Mouse (Mus musculus) intestine, embryonic 14.5 days (tissue): ENCODE data around the gene Gast. TPM values are rescaled to one million over a fixed set of nuclear protein-coding genes. Genes with fewer than 3 reads are reported as not detected.

Experiments
- ATAC-seq: fragments of 200-750 bp; cut with Nextera tagmentation; replicated peaks from 2 replicates; pipeline ENCODE4 v1.8.0; 2017; ENCODE audit warnings: low read depth, moderate number of reproducible peaks, moderate TSS enrichment, moderate library complexity; ENCODE audit not compliant: low FRiP score, low TSS enrichment
- DNase-seq: peaks from one replicate; pipeline ENCODE4 v3.0.0-alpha.2; 2018; ENCODE audit warnings: low spot score
- H3K27ac ChIP-seq: fragments of 300-500 bp; sonication (generic); 2 replicates; pipeline ENCODE4 v1.5.1; 2014; ENCODE audit warnings: low read depth, mild to moderate bottlenecking, control low read depth
- H3K27me3 ChIP-seq: fragments of 300-500 bp; sonication (generic); replicated peaks from 2 replicates; pipeline ENCODE4 v1.6.1; 2014; ENCODE audit warnings: low read length, control low read depth; ENCODE audit not compliant: control insufficient read depth, insufficient read depth
- H3K36me3 ChIP-seq: fragments of 300-500 bp; sonication (generic); 2 replicates; pipeline ENCODE4 v1.6.1; 2014; ENCODE audit warnings: low read length, control low read depth; ENCODE audit not compliant: control insufficient read depth, insufficient read depth
- H3K4me1 ChIP-seq: fragments of 300-500 bp; sonication (generic); replicated peaks from 2 replicates; pipeline ENCODE4 v1.6.1; 2014; ENCODE audit warnings: low read length, control low read depth, mixed read lengths; ENCODE audit not compliant: control insufficient read depth, insufficient read depth
- H3K4me2 ChIP-seq: fragments of 300-500 bp; sonication (generic); 2 replicates; pipeline ENCODE4 v1.6.1; 2014; ENCODE audit warnings: low read length
- H3K4me3 ChIP-seq: fragments of 300-500 bp; sonication (generic); 2 replicates; pipeline ENCODE4 v1.5.1; 2014; ENCODE audit warnings: low read depth, low read length, control low read depth, mixed read lengths
- H3K9ac ChIP-seq: fragments of 300-500 bp; sonication (generic); 2 replicates; pipeline ENCODE4 v1.6.1; 2014; ENCODE audit warnings: mild to moderate bottlenecking, low read length
- H3K9me3 ChIP-seq: fragments of 300-500 bp; sonication (generic); 2 replicates; pipeline ENCODE4 v1.6.1; 2016; ENCODE audit warnings: low read length, control low read depth; ENCODE audit not compliant: control insufficient read depth
- WGBS: fragments of 180-500 bp; shearing (Covaris S2); extraction: QIAGEN DNeasy Blood & Tissue Kit; methylation state at CpG from one replicate; pipeline ENCODE4 v1.1.7; 2014; 5-methylcytosine and 5-hydroxymethylcytosine counted together
- polyA plus RNA-seq: library from polyadenylated mRNA; unstranded; fragments of >200 nt; fragmentation: Nextera tagmentation; extraction: Ambion mirVana; gene quantifications from 2 replicates; pipeline ENCODE4 v1.2.1, GENCODE M21; 2014

Gast gene
- polyA plus RNA-seq: 3.2 TPM in 1 of 2 replicates, not detected in the other

- H3K27ac ChIP-seq: no peak within 1 kb of the TSS
- DNase-seq (no peak), ATAC-seq (no peak)
- H3K4me1 ChIP-seq: peaks cover 7% of the 10 kb centered on the region; the same call in 1 of the 2 replicates
- H3K36me3 ChIP-seq: no peaks in the 10 kb centered on the region
- no peaks in the 10 kb centered on the region for H3K27me3 ChIP-seq
- no peaks in the 10 kb centered on the region for H3K9me3 ChIP-seq
- H3K9ac ChIP-seq: no peak within 1 kb of the TSS
- H3K4me2 ChIP-seq: no peak within 1 kb of the TSS
- H3K4me3 ChIP-seq: no peak within 1 kb of the TSS
- 84% methylated on average over 6 of the region's 6 CpGs for WGBS
Measured at GRCm38 (mm10) chr11:100333944-100334457, at the start of gene Gast. Gene Gast, plus strand, starts transcription at chr11:100334407.

DNA sequence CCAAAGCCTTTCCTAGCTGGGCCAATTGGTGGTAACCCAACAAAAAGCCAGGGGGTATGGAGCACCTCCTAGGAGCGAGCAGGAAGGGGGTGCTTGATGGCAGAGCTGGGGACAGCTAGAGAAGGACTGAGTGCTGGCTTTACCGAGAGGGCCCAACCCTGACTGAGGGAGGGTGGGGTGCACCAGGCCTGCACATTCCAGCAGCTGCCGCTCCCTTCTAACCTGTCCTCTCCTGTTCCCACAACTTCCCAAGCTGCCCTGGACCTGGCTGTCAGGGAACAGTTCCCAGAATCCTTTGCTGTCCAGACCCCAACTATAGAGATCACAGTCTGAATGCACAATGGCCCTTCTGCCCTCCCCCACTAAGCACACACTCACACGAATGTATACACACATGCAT, 49.2 kb upstream of the Gast start:
- no peak for DNase-seq
- H3K27ac ChIP-seq: no peak overlapping the region
- no peaks in the 10 kb centered on the region for H3K9me3 ChIP-seq
- no peak overlapping the region for H3K4me3 ChIP-seq
- WGBS: 80% methylated on average over 4 of the region's 4 CpGs
- no peak overlapping the region for H3K4me2 ChIP-seq
- ATAC-seq: no peak
- peaks cover 2% of the 10 kb centered on the region; the same call in 1 of the 2 replicates for H3K4me1 ChIP-seq
- no peaks in the 10 kb centered on the region for H3K27me3 ChIP-seq
- no peak overlapping the region for H3K9ac ChIP-seq
- no peaks in the 10 kb centered on the region for H3K36me3 ChIP-seq

DNA sequence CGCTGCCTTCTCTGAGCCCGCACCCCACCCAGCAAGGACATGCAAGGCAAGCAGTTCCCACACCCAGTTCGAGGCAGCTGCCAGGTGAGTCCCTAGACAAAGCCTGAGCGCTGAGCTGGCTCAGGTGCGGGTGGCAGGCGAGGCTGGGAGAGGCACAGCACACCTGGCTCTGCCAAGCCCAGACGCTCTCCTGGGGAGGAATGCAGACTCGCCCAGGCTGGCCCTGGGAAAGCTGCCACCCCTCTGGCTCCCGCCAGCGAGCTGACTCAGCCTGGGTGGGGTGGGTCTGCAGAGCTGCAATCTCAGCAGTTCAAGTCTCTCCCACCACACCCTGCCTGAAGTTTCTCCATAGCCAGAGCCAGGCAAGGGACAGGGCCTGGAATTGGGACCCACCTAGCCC, 47.2 kb upstream of the Gast start:
- Histone ChIP-seq H3K4me1 (peaks cover 10% of the 10 kb centered on the region), H3K4me3 (no peak overlapping the region), H3K9ac (no peak overlapping the region), H3K36me3 (no peaks in the 10 kb centered on the region), H3K9me3 (no peaks in the 10 kb centered on the region), H3K27ac (peak overlapping the region; percentile 19; the same call in 1 of the 2 replicates), H3K27me3 (no peaks in the 10 kb centered on the region), H3K4me2 (no peak overlapping the region)
- ATAC-seq (peak; percentile 37), DNase-seq (peak; percentile 72)
- 33% methylated on average over 10 of the region's 10 CpGs for whole genome bisulfite sequencing

GRCm38 (mm10) chr11:100288942-100289341, 45.3 kb upstream of the Gast start:
- H3K4me3 ChIP-seq: no peak overlapping the region
- H3K9ac ChIP-seq: no peak overlapping the region
- H3K9me3 ChIP-seq: no peaks in the 10 kb centered on the region
- no peak overlapping the region for H3K4me2 ChIP-seq
- no peaks in the 10 kb centered on the region for H3K36me3 ChIP-seq
- H3K4me1 ChIP-seq: peaks cover 10% of the 10 kb centered on the region
- WGBS: 73% methylated on average over 6 of the region's 6 CpGs
- no peak overlapping the region for H3K27ac ChIP-seq
- H3K27me3 ChIP-seq: no peaks in the 10 kb centered on the region
- ATAC-seq: peak; percentile 37; the same call in 1 of the 2 replicates
- DNase-seq: no peak

- Histone ChIP-seq H3K27me3 (no peaks in the 10 kb centered on the region), H3K27ac (no peak overlapping the region), H3K9ac (no peak overlapping the region), H3K9me3 (no peaks in the 10 kb centered on the region), H3K4me1 (peaks cover 10% of the 10 kb centered on the region), H3K4me2 (no peak overlapping the region), H3K4me3 (no peak overlapping the region), H3K36me3 (no peaks in the 10 kb centered on the region)
- DNase-seq: no peak
- WGBS: 30% methylated on average over 5 of the region's 5 CpGs
- no peak for ATAC-seq
Measured at GRCm38 (mm10) chr11:100290235-100290634, 44.0 kb upstream of the Gast start.

DNA sequence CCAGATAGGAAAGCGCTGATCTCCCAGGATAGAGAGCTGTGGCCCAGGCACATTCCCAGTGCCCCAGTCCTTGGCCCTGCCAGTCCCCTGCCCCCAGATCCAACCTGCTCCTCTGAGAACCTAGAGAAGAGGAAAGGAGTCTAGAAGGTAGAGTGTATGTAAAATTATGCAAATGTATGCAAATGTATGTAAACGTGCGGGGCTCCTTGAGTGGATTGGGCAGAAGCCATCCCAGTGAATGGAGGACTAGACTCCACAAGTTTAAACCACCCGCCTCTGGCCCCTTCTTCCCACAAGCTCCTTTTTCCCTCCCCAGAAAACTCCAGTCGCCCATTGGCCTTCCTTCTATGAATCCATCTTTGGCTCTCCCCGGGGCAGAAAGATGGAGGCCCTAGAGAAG, 41.3 kb upstream of the Gast start:
- H3K27ac ChIP-seq: no peak overlapping the region
- no peaks in the 10 kb centered on the region for H3K27me3 ChIP-seq
- H3K36me3 ChIP-seq: no peaks in the 10 kb centered on the region
- ATAC-seq (no peak), DNase-seq (no peak)
- no peak overlapping the region for H3K4me2 ChIP-seq
- H3K4me3 ChIP-seq: no peak overlapping the region
- no peaks in the 10 kb centered on the region for H3K9me3 ChIP-seq
- H3K9ac ChIP-seq: no peak overlapping the region
- peaks cover 10% of the 10 kb centered on the region for H3K4me1 ChIP-seq
- 63% methylated on average over 6 of the region's 6 CpGs for WGBS

- H3K27me3 ChIP-seq: no peaks in the 10 kb centered on the region
- H3K36me3 ChIP-seq: no peaks in the 10 kb centered on the region
- peaks cover 4% of the 10 kb centered on the region; the same call in 1 of the 2 replicates for H3K4me1 ChIP-seq
- H3K4me2 ChIP-seq: no peak overlapping the region
- 9% methylated on average over 10 of the region's 10 CpGs for WGBS
- H3K4me3 ChIP-seq: no peak overlapping the region
- DNase-seq (peak; percentile 96), ATAC-seq (peak; percentile 21; the same call in 1 of the 2 replicates)
- no peak overlapping the region for H3K27ac ChIP-seq
- no peaks in the 10 kb centered on the region for H3K9me3 ChIP-seq
- H3K9ac ChIP-seq: no peak overlapping the region
Measured at GRCm38 (mm10) chr11:100295308-100295707, 38.9 kb upstream of the Gast start.

- Histone ChIP-seq H3K9ac (no peak overlapping the region), H3K4me2 (peak overlapping the region; percentile 27; the same call in 1 of the 2 replicates), H3K9me3 (no peaks in the 10 kb centered on the region), H3K36me3 (no peaks in the 10 kb centered on the region), H3K27ac (no peak overlapping the region), H3K4me3 (no peak overlapping the region), H3K4me1 (no peaks in the 10 kb centered on the region), H3K27me3 (no peaks in the 10 kb centered on the region)
- no peak for ATAC-seq
- peak; percentile 57 for DNase-seq
- 31% methylated on average over 5 of the region's 5 CpGs for WGBS
Measured at GRCm38 (mm10) chr11:100297801-100298200, 36.4 kb upstream of the Gast start.
